Mouse (Mus musculus) lung, postnatal 10 days (tissue): ENCODE measurements around the gene D930007J09Rik.
A peak's percentile ranks its signal among the peaks of the same experiment; 100 is the strongest.

Source experiments
- DNase-seq: peaks from one replicate; pipeline ENCODE4 v3.0.0; 2021

D930007J09Rik gene

GRCm38 (mm10) chr13:32802259-32803081 lies at the start of gene D930007J09Rik:
Gene D930007J09Rik, minus strand, starts transcription at chr13:32802849.
- DNase-seq: peak; percentile 59

GRCm38 (mm10) chr13:32851967-32852366 lies 49.3 kb upstream of the D930007J09Rik start:
- peak; percentile 51 for DNase-seq

GRCm38 (mm10) chr13:32850668-32851404 lies 48.2 kb upstream of the D930007J09Rik start, which contains the start of gene Serpinb1a:
Gene Serpinb1a, minus strand, starts transcription at chr13:32851185.
- peak; percentile 87 for DNase-seq

- peak; percentile 14 for DNase-seq
Measured at GRCm38 (mm10) chr13:32850156-32850555, 47.5 kb upstream of the D930007J09Rik start.

GRCm38 (mm10) chr13:32849531-32850123 lies 47.0 kb upstream of the D930007J09Rik start:
- DNase-seq: no peak

GRCm38 (mm10) chr13:32849092-32849491 lies 46.4 kb upstream of the D930007J09Rik start:
- DNase-seq: no peak

GRCm38 (mm10) chr13:32846221-32846620 lies 43.6 kb upstream of the D930007J09Rik start:
- no peak for DNase-seq

- DNase-seq: no peak
Measured at GRCm38 (mm10) chr13:32841349-32841748, 38.7 kb upstream of the D930007J09Rik start.

GRCm38 (mm10) chr13:32839314-32839713 lies 36.7 kb upstream of the D930007J09Rik start:
- DNase-seq: no peak

- no peak for DNase-seq
Measured at GRCm38 (mm10) chr13:32834513-32834912, 31.9 kb upstream of the D930007J09Rik start.

GRCm38 (mm10) chr13:32833237-32833636 lies 30.6 kb upstream of the D930007J09Rik start:
- no peak for DNase-seq

GRCm38 (mm10) chr13:32832776-32833175 lies 30.1 kb upstream of the D930007J09Rik start:
- no peak for DNase-seq

GRCm38 (mm10) chr13:32831505-32832273 lies 29.0 kb upstream of the D930007J09Rik start:
- no peak for DNase-seq

- DNase-seq: no peak
Measured at GRCm38 (mm10) chr13:32828886-32829285, 26.2 kb upstream of the D930007J09Rik start.

GRCm38 (mm10) chr13:32827951-32828350 lies 25.3 kb upstream of the D930007J09Rik start:
- peak; percentile 64 for DNase-seq

- DNase-seq: peak; percentile 28
Measured at GRCm38 (mm10) chr13:32827111-32827822, 24.6 kb upstream of the D930007J09Rik start.

- no peak for DNase-seq
Measured at GRCm38 (mm10) chr13:32825546-32825945, 22.9 kb upstream of the D930007J09Rik start.

- no peak for DNase-seq
Measured at GRCm38 (mm10) chr13:32824377-32825330, 22.0 kb upstream of the D930007J09Rik start.

- no peak for DNase-seq
Measured at GRCm38 (mm10) chr13:32823126-32823525, 20.5 kb upstream of the D930007J09Rik start.

- DNase-seq: no peak
Measured at GRCm38 (mm10) chr13:32821671-32822070, 19.0 kb upstream of the D930007J09Rik start.

GRCm38 (mm10) chr13:32819926-32820325 lies 17.3 kb upstream of the D930007J09Rik start:
- no peak for DNase-seq
